Mouse (Mus musculus) ovary, adult 2 months (tissue): Measurements from ENCODE around the gene Klra17. TPM values are rescaled to one million over a fixed set of nuclear protein-coding genes. Genes with fewer than 3 reads are reported as not detected.

Source experiments
- polyA plus RNA-seq: library from polyadenylated mRNA; depleted of rRNA; stranded (reverse); fragments of >200 nt; gene quantifications from 2 replicates; pipeline ENCODE4 v1.2.3, GENCODE M21; 2012; rRNA removed

Gene Klra17
- polyA plus RNA-seq: 0.12 TPM in 1 of 2 replicates, not detected in the other

GRCm38 (mm10) chr6:129876549-129876948, at the start of gene Klra17:
Gene Klra17 (minus strand): TSS chr6:129876672.

DNA sequence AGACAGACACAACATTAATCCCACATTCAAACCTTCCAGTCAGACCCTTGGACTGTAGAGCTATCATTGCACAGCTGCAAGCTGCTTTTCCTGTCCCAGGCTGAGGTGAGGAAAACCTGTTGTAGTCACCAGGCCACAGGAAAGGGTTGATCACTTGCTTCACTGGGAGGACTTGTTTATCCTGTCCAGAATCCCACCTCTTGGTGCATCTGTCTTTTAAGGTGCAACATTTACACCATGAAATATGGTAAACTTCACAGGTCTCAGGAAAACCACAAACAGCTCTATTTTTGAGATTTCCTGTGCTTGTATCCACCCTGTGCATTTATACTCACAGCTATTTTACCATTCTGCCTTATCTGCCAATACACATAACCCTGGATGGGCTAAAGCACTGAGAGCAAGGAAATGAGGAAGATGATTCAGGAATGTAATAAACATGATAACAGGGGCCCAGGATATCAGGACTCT, 41.0 kb upstream of the Klra17 start, which contains the start of gene Klra5:
TSS of gene Klra5 (minus strand) at position 175 of the 471 bp plus-strand sequence.

GRCm38 (mm10) chr6:129862349-129862748, 14.1 kb downstream of the Klra17 start, which contains the start of gene Gm17631:
Gene Gm17631 (plus strand): TSS chr6:129862649.

GRCm38 (mm10) chr6:129784170-129784569, 92.3 kb downstream of the Klra17 start, which contains the start of gene Gm156:
Gene Gm156 (minus strand): TSS chr6:129784270.

Other genes with a start within 250 kb of the Klra17 start
- not detected in 2 replicates for gene Klrc3, start 233.3 kb downstream of the Klra17 start, polyA plus RNA-seq
- gene Klrc2, start 216.0 kb downstream of the Klra17 start, polyA plus RNA-seq: not detected in 2 replicates
- gene Klrc1, start 197.7 kb downstream of the Klra17 start, polyA plus RNA-seq: 0.24 TPM in 1 of 2 replicates, not detected in the other
- gene Klri1, start 159.5 kb downstream of the Klra17 start, polyA plus RNA-seq: not detected in 2 replicates
- not detected in 2 replicates for gene Klri2, start 136.2 kb downstream of the Klra17 start, polyA plus RNA-seq
- gene Gm156, start 92.4 kb downstream of the Klra17 start, polyA plus RNA-seq: not detected in 2 replicates
- gene Gm17631, start 14.0 kb downstream of the Klra17 start, polyA plus RNA-seq: not detected in 2 replicates
- not detected in 2 replicates for gene Klra5, start 41.0 kb upstream of the Klra17 start, polyA plus RNA-seq
- not detected in 2 replicates for gene Klra6, start 150.3 kb upstream of the Klra17 start, polyA plus RNA-seq
- not detected in 2 replicates for gene Klra4, start 190.6 kb upstream of the Klra17 start, polyA plus RNA-seq